Mouse (Mus musculus) 3134 (cell line): ENCODE data around the gene Ces1b.

ENCODE experiments used
- DNase-seq: peaks from one replicate; pipeline ENCODE4 v3.0.0-alpha.2; 2011; ENCODE audit warnings: low spot score; ENCODE audit not compliant: insufficient read length; ENCODE audit errors: extremely low read depth

The Ces1b gene

DNA sequence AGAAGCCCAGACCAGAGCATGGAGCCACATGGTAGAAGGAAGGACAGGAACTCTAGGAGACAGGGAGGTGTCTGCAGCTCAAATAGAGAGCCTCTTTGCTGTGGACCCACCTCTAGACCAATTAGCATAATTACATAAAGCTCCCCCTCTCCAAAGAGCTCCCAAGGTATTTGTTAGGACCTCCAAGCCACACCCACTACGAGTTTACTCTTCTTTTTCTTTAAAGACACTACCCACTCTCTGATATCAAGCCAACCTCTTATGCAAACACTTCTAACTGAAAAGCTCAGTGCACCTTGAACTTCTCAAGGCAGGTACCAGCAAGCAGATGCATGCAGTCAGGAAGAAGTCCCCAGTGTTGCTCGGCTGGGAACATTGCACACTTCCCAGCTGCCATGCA, at the start of gene Ces1b:
Gene Ces1b, minus strand, starts transcription at position 131 of the 400 bp plus-strand sequence.
- no peak for DNase-seq

DNA sequence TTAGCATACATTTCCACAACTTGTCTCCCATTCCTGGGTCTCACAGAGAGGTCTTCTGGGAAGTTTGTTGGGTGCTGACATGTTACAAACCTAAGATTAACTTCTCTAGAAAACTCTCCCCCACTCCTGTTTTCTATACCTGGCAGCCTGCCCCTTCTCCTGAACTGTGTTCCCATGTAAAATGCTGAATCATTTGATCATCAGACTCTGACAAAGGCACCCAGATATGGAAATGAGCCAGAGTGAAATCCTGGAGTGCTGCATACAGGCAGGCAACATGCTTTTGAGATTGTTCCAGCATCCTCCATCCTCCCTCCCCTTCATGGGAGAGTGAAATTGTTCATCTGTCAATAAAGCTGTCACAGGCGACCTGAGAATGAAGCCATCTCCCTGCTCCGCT, 46.7 kb upstream of the Ces1b start:
- DNase-seq: no peak

DNA sequence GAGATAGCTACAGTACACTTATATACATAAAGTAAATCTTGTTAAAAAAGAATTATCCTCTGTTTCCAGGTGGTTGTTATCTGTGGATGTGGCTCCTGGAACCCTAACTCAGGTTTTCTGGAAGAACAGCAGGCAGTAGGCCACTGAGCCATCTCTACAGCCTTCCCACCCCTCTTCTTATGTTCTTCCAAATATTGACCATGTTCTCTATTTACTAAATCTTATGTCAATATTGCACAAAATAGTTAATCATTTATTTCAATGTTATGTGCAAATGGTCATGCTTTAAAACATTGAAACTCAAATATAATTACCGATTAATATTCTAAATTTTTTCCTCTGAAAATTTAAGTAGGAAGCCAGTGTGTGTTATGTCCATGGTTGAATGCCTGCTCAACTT, 42.2 kb upstream of the Ces1b start:
- no peak for DNase-seq

DNA sequence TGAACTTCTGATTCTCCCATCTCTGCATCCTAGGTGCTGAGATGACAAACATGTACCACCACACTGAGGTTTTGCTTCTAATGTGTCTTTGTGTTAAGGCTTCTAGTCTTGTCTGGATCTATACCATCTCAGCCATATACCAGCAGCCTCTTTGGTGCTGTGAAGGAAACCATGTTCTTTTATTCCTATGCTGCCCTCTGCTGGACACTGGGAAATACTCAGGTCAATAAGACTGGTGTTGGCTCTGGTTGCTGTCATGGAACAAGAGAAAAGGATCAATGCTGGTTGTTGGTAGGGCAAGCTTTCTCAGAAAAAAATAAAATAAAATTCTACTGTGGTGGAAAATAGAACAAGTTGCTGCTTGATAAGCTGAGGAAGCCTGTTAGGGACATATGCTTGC, 15.6 kb upstream of the Ces1b start:
- no peak for DNase-seq

DNA sequence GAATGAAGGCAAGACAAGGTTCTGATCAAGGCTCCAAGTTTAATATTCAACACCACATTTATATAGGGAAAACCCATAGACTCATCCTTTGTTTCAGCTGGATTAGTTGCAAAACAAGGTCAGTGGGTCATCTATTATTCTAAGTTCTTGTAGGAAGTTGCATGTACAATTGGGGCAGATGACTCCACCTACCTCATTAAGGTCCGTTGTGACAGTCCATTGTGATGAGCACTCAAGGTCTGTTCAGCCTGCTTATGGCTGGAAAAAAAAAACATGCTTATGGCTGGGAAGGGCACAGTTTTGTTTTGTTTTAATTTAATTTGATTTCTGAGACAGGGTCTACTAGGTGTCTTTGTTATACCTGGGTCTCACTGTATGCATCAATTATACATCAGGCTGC, 11.5 kb upstream of the Ces1b start:
- DNase-seq: no peak

DNA sequence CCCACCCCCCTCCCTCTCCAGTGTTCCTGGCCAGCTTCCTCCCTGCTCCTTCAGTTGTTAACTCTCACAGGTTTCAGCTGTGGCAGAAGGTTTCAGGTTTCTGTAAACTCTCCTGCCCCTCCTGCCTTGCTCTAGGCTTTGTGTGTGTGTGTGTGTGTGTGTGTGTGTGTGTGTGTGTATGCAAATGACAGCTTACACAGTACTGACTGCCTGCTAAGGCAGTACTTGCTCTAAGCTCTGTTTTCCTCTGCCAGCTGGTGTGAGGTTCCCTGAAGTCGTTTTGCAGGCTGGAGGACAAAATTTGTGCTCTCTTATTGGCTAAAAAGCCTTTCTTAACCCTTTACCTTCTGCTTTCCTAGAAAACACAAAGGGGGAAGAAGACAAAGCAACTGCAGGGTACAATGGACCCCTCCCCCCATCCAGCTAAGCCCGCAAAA, 8.9 kb upstream of the Ces1b start:
- no peak for DNase-seq

DNA sequence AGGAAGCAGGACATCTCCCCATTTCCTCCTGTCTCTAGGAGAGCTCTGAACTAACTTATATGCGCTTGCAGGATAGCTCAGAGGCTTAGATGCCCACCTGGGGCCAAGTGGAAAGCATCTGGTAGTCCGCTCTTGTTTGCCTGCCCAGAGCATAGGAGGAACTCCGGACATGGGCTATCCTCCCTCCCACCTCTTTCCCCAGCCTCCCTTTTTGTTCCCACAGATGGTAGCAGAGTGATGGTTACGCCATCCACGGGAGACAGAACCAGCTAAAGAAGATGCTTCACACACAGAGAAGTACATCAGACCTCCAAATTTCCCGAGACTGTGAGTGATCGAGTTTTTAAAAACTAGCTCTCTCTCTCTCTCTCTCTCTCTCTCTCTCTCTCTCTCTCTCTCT, 8.4 kb upstream of the Ces1b start:
- DNase-seq: no peak

DNA sequence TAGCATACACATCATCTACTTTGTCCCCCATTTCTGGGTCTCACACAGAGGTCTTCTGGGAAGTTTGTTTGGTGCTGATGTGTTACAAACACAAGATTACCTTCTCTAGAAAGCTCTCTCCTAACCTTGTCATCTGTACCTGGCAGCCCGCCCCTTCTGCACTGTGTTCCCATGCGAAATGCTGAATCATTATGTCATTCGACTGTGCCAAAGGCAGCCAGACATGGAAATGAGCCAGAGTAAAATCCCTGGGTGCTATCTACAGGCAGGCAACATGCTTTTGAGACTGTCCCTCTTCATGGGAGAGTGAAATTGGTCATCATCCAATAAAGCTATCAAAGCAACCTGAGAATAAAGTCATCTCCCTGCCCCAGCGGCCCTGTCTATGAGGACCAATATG, 4.6 kb downstream of the Ces1b start:
- DNase-seq: peak; percentile 14

DNA sequence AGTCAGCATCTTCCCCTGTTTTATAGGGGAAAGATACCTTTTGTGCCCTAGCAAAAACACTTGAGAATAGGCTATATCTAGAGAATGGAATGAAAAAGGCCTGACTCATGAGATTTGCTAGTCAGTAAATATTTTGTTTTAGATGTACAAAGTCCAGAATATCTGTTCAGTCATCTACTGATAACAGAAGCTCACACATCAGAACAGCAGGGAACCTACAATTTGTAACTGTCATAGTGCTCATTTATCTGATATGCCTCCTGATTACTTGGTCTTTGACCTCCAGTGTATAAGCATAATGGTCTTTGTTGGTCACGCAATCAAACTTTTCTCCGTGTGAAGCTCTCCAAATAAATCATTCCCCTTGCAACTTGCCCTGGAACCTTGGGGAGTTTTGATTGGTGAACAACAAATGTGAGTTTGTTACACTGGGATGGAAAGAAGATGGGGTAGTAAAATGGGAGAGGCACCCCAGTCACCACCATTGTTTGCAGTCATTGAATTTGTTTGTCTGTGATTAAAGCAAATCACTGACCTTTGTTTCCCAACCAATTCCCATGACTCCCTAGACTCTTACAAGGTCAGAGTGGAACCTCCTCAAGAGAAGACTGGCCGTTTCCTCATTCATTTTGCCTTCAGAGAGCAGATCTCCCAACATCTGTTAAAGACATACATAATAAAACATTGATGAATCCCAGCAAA, 16.2 kb downstream of the Ces1b start:
- DNase-seq: no peak

DNA sequence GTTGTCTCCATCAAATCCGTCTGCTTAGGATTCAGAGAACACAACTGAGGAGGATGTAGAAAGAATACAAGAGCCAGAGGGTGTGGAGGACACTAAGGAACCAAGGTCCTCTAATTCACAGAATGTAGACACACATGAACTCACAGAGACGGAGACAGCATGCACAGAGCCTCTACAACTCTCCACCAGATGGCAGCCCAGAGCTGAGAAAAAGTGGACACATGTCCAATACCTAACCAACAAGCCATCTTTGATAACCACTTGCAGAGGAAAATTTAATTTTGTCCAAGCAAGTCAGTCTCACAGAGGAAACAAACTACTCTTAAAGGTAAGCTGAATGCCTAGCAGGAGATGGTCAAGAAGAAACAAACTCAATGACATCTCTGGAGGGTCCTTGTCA, 20.6 kb downstream of the Ces1b start:
- no peak for DNase-seq

DNA sequence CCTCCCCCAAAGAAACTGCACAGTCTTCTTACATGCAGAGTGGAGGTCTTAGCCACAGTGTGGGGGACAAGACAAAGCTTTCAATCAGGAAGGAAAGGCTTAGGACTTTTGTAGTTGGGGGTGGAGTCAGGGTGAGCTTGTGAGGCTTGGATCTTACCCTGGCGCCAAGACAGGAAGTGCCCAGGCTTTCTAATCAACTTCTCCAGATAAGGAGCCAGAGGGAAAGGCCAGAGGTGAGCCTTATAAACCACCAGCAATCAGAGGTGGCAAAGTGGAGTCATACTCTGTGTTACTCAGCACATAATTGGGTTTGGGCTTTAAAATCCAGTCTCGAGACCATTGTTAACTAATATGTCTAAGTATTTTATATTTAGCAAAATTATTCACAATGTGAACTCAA, 24.6 kb downstream of the Ces1b start:
- no peak for DNase-seq

DNA sequence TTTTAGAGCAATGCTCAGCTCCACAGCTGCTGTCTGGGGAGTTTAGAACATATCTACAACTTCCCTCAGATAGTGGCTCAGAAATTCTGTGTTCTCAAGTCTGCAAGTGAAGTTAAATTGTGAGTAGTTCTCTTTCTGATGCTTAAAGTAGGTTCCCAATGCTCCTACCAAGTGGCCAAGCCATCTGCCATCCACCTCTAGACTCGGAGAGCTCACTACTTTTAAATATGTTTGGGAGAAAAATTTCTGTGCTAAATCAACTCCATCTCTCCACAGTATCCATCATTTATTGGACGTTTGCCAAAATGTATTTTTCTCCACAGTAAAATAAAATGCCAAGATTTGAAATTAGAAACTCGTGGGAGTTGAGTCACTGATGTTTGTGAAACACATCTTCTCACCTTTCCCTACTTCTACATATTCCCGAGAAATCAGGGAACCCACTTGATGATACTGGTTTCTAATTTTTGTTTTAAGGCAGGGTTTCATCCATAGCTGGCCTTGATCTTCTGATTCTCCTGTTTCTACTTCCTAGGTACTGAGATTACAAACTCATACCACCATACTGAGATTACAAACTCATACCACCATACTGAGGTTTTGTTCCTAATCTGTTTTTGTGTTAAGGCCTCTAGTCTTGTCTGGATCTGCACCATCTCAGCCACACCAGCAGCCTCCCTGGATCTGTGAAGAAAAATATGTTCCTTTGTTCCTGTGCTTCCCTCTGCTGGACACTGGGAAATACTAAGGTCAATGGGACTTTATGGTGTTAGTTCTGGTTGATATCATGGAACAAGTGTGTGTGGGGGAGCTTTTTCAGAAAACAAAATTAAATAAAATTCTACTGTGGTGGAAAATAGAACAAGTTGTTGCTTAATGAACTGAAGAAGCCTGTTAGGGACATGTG, 31.1 kb downstream of the Ces1b start:
- DNase-seq: no peak

DNA sequence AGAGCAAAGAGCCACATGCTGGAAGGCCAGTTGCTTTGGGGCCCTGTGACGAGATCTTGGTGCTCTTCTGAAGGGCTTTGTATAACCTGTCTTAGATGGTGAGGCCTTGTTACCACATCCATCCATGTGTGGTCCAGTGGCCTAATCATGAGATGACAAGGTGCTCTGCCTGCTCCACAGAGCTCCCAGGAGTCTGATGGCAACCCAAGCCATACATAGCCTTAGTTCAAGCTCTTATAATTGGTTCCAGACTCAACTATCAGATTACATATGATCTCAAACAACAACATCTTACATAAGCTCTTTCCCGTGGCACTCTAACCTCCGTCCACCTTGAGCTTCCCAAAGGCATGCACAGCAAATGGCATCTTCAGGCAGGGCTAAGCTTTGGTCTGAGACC, 31.7 kb downstream of the Ces1b start, which contains the start of gene Ces1a:
Gene Ces1a, minus strand, starts transcription at position 101 of the 400 bp plus-strand sequence.
- no peak for DNase-seq

DNA sequence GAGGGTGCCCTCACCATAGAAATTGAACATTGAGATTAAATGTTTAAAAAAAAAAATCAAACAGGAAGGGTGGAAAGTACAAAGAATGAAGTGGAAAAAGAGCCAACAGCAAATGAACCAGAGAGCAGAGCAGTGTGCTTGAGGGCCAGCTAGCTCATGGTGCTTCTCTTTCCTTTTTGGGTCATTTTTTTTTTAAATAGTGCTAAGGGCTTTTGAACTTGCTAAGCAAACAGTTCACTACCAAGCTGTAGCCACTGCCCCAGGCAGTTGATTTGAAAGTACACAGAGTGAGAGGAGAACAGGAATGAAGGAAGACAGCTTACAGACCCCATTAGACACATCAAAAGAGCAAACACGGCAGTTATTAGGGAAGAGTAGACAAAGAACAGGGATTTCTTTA, 36.7 kb downstream of the Ces1b start:
- no peak for DNase-seq

DNA sequence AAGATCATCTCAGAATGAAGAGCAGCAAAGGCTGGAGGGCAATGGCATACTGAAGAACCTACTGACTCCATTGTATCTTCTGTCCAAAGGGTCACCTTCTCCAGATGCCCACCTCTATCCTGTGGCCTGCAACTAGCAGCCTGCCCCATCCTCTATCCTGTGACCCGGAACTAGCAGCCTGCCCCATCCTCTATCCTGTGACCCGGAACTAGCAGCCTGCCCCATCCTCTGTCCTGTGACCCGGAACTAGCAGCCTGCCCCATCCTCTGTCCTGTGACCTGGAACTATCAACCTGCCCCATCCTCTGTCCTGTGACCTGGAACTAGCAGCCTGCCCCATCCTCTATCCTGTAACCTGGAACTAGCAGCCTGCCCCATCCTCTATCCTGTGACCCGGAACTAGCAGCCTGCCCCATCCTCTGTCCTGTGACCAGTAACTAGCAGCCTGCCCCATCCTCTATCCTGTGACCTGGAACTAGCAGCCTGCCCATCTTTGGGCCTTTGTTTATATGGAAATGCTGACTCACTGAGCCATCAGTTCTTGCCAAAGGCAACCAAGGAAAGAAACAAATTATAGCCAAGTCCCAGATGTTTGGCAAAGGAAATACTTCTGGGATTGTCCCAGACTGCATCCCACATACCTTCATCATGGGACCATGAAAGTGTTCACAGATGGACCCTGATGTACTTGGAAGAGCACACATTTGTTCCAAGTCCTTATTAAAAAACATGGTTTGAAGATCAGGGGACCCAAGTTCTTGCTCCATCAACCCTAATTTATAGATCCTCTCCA, 38.8 kb downstream of the Ces1b start:
- DNase-seq: peak; percentile 61

DNA sequence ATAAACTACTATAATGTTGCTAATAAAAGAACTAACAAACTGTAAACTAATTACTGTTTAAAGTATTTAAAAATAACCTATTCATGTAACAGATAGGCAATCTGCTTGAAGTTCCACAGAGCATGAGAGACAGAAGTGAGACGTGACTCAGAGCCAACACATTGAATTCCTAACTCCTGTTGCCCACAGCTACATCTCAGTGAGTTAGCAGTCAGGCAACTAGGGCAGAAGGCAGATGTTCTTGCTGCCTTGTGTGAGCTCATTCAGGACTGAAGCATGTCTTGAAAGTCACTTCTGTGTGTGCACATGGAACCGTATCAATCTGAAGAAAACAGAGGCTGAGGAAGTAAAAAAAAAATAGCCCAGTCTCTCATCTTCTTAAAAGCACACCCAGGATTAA, 39.6 kb downstream of the Ces1b start:
- DNase-seq: no peak

DNA sequence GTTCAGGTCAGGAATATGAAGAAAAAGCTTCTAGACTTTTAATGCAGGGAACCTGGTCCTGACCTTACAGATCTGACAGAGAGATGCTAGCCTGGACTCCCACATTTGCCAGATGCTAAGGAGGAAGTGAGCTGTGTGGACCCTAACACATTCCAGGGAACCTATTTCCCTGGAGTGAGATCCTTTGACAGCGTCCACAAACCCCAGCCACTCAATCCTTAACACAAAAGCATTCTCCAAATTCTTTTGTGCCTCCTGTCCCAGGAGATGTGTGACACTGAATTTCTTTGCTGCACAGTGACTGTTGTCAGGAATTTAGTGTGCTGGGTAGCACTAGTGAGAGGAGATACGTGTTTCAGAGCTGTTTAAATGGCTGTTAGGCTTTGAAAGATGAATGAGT, 41.0 kb downstream of the Ces1b start:
- DNase-seq: peak; percentile 26

DNA sequence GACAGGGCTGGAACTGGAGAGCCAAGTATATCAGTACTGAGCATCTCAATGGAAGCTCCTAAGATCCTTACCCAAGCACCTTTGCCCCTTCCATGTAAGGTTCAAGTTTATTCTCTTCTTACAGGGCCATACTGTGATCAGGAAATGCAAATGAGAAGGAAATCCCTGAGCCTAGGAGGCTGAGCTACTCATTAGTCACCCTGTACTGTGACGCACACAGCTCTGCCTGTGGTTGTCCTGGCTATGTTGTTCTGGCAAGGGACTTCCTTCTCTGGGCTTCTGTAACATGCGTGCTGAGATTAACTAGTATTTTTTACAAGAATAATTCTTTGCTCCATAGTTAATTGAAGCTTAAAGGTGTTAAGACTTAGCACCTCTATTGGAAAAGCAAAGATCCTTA, 49.2 kb downstream of the Ces1b start:
- DNase-seq: peak; percentile 42

DNA sequence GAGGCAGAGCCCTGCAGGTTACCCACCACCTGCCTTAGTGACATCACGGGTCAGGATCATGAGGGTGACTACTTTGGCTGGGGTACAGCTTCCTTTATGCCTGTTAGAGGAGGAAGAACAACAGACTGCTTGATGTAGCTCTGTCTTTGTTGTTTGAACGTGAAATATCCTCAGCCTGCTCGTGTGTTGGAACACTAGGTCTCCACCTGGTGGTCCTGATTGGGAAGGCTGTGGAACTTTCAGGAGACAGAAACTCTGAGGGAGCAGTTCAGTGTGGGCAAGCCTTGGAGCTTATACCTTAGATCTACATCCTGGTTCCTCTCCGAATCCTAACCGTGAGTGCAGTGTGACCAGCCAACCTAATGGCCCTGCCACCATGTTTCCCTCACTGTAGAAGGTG, 58.1 kb downstream of the Ces1b start:
- DNase-seq: no peak

DNA sequence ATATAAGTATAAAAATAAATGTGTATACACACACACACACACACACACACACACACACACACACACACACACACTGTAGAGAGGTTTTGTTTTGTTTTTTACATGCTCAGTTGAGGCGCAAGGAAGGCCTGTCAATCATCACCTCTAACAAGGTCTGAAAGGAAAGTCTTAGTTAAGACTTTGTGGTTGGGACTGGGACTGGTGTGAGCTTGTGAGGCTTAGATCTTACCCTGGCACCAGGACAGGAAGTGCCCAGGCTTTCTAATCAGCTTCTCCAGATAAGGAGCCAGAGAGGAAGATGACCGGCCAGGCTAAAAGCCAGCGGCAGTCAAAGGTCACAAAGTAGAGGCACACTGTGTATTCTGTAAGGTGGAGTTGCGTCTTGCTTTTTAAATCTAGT, 65.5 kb downstream of the Ces1b start:
- DNase-seq: no peak

DNA sequence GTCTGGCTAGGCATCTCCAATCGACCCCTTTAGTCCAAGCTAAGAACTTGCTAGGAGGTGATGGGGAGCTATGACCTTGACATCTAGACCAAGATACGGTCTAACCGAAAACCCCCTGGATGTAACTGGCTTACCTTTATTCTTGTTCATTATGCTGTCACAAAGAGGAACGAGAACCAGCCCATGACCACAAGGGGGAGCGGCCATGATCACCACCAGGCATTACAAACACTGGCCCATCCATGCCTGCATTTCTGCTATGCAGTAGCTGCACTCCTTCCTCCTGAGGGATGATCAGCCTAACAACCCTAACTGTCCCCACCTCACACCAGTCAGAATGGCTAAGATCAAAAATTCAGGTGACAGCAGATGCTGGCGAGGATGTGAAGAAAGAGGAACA, 67.6 kb downstream of the Ces1b start:
- no peak for DNase-seq
